Mouse (Mus musculus): ENCODE results near the gene Ppef2. TPM values are rescaled to one million over a fixed set of nuclear protein-coding genes. Genes with fewer than 3 reads are reported as not detected.
A peak's percentile ranks its signal among the peaks of the same experiment; 100 is the strongest.

Gene Ppef2
- polyA plus RNA-seq (2016; fragmentation: Nextera tagmentation; extraction: Ambion mirVana), result 0.16 and 0.22 TPM in 2 replicates

DNA sequence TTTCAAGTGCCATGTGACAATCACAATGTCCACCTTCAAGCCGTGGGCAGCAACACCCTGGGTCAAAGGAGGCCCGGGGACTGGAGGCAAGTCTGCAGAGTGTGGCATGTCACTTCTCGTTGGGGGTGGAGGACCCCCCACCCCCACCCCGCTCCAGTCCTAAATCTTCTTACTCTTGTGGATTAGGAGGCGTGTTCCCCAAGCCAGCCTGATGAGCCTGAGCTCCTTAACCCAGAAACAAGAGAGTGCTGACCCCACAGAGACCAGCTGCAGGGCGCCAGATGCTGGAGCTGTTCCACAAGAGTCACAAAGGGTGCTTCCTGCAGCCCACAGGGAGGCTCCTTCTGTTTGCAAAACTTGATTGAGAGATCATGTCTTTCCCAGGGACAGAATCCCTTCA is at the start of gene Ppef2:
Gene Ppef2, minus strand, starts transcription at position 61 of the 400 bp plus-strand sequence.
- Histone ChIP-seq H3K4me3 (no peak within 1 kb of the TSS), H3K36me3 (no peaks in the 10 kb centered on the region), H3K27ac (no peak within 1 kb of the TSS), H3K9me3 (no peaks in the 10 kb centered on the region), H3K4me1 (replicated peaks) (peaks cover 27% of the 10 kb centered on the region), H3K27me3 (ENCODE audit: insufficient read depth, poor library complexity, severe bottlenecking) (no peaks in the 10 kb centered on the region)
- no peak for DNase-seq (ENCODE audit: low spot score)
- WGBS, result 12% methylated on average over 6 of the region's 6 CpGs

DNA sequence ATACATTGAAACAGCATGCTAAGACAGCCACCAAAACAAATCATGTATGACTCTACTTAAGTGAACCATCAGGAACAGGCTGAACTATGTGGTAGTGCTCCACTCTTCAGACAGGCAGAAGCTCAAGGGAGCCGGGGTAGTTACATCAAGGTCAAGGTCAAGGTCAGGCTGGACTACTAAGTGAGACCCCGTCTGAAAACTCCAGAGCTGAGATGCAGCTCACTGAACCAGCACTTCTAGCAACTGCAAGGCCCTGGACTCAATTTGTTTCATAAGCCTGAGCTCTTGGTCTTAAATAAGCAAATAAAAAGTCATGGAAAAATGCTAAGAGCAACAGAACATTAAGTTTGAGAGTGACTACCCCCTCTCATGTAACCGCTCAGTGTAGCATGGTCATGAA is 48.2 kb upstream of the Ppef2 start:
- no peaks in the 10 kb centered on the region for H3K9me3 ChIP-seq
- peaks cover 12% of the 10 kb centered on the region for H3K4me1 ChIP-seq (replicated peaks)
- no peak for DNase-seq (ENCODE audit: low spot score)
- no peak overlapping the region for H3K4me3 ChIP-seq
- H3K27me3 ChIP-seq (ENCODE audit: insufficient read depth, poor library complexity, severe bottlenecking), result no peaks in the 10 kb centered on the region
- H3K27ac ChIP-seq, result no peak overlapping the region
- WGBS, result 87% methylated on average over 3 of the region's 3 CpGs
- H3K36me3 ChIP-seq, result peaks cover 80% of the 10 kb centered on the region

DNA sequence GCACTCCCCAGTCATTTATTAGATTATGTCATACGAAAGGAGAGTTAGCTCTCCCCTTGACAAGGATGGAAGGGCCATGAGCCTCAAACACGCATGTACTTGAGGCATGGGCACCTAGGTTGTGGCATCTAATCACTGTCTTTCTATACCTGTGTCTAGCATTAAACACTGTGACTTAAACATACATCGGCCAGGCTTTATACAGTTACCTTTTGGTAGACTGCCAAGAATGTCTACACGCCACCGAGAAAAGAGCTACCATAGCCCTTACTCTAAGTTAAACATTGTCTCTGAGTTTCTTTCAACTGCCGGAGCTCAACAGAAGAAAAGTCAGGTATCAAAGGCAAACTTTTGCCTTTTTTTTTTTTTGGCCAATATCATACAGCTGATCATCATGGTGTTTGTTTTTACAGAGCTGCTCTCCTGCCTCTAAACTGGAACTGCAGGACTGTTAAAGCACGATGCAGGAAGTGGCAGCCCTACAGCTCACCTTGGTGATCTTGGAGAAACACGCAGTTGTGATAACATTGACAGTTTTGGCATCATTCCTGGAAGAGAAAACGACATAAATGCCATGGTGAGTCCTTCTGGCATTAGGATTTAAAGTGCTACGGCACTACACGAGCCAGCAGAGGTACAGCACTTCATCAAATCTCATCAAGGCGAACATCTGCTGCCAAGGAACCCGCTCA is 46.2 kb upstream of the Ppef2 start:
- no peaks in the 10 kb centered on the region for H3K27me3 ChIP-seq (ENCODE audit: insufficient read depth, poor library complexity, severe bottlenecking)
- H3K27ac ChIP-seq, result no peak overlapping the region
- DNase-seq (ENCODE audit: low spot score), result no peak
- H3K4me1 ChIP-seq (replicated peaks), result no peaks in the 10 kb centered on the region
- H3K9me3 ChIP-seq, result no peaks in the 10 kb centered on the region
- no peak overlapping the region for H3K4me3 ChIP-seq
- 94% methylated on average over 13 of the region's 13 CpGs for WGBS
- peaks cover 97% of the 10 kb centered on the region for H3K36me3 ChIP-seq

DNA sequence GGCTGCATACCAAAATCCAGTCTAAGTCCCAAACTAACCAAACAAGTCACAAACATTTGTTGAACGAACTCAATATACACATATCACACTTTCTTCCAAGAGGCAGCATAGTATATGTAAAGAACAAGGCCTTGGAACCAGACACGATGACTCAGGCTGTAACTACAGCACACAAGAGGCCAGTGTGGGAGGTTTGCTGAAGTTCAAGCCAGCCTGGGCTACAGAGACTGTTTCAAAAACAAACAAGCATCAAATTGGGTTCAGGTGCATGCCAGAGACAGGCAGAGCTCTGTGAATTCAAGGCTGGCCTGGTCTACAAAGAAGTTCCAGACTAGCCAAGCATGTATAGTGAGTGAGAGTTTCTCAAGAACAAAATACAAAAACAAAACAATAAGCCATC is 38.4 kb upstream of the Ppef2 start:
- Histone ChIP-seq H3K4me1 (replicated peaks) (no peaks in the 10 kb centered on the region), H3K27me3 (ENCODE audit: insufficient read depth, poor library complexity, severe bottlenecking) (no peaks in the 10 kb centered on the region), H3K9me3 (no peaks in the 10 kb centered on the region), H3K4me3 (no peak overlapping the region), H3K27ac (no peak overlapping the region), H3K36me3 (peaks cover 99% of the 10 kb centered on the region)
- no peak for DNase-seq (ENCODE audit: low spot score)
- WGBS, result 92% methylated on average over 2 of the region's 2 CpGs

DNA sequence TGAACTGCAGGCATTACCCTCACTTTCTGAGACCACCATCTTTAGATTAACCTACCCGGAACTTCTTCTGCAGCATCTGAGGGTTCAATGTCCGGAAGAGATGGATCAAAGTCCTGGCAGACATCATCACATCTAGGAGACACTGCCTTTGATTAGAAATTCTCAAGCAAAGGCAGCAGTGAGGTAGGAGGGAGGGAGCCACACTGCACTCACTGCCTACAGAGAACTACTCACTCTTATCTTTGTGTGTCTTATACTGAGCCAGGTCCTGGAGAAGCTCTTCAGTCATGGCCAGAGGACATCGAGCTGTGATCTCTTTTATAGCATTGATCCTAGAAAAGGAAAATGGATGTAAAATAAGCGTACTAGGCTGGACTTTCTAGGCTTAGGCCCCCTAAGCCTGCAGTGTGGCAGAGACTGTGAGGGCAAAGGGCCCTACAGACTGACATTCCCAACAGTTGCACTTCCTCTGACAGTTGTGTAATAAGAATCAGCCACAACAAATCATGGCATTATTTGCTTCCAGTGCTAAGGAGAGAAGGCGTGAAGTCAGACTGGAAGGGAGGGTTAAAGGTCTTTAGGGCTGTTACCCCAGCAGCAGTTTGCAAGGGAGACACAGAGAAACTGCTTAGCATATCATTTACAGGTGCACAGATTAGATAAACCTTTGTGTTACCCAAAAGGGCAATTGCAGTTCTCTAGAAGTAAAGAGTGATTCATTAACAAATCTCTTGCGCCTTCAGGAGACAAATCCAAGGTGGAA is 35.8 kb upstream of the Ppef2 start:
- H3K9me3 ChIP-seq, result no peaks in the 10 kb centered on the region
- no peak overlapping the region for H3K27ac ChIP-seq
- WGBS, result 93% methylated on average over 6 of the region's 6 CpGs
- no peak overlapping the region for H3K4me3 ChIP-seq
- H3K4me1 ChIP-seq (replicated peaks), result no peaks in the 10 kb centered on the region
- no peaks in the 10 kb centered on the region for H3K27me3 ChIP-seq (ENCODE audit: insufficient read depth, poor library complexity, severe bottlenecking)
- H3K36me3 ChIP-seq, result peaks cover 100% of the 10 kb centered on the region
- no peak for DNase-seq (ENCODE audit: low spot score)

DNA sequence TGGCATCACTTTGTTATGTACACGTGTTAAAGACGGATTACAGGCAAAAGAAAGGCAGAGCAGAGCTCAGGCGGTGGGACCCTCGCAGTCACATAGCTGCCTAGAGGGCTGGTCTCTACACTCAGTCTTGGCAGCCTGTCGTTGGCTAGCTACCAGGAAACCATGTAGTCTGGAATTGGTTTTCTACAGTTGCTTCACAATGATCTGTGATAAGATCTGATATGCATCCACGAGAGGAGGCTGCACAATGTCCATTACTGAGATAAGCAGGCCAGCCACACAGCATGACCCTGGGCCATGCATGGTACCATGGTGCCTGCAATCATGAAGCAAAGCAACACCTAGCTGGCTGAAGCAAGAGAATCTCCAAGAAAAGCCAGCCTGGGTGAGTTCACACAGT is 31.8 kb upstream of the Ppef2 start:
- Histone ChIP-seq H3K4me1 (replicated peaks) (no peaks in the 10 kb centered on the region), H3K27me3 (ENCODE audit: insufficient read depth, poor library complexity, severe bottlenecking) (no peaks in the 10 kb centered on the region), H3K27ac (no peak overlapping the region), H3K36me3 (peaks cover 86% of the 10 kb centered on the region), H3K4me3 (no peak overlapping the region), H3K9me3 (no peaks in the 10 kb centered on the region)
- DNase-seq (ENCODE audit: low spot score), result no peak
- 92% methylated on average over 6 of the region's 6 CpGs for WGBS

DNA sequence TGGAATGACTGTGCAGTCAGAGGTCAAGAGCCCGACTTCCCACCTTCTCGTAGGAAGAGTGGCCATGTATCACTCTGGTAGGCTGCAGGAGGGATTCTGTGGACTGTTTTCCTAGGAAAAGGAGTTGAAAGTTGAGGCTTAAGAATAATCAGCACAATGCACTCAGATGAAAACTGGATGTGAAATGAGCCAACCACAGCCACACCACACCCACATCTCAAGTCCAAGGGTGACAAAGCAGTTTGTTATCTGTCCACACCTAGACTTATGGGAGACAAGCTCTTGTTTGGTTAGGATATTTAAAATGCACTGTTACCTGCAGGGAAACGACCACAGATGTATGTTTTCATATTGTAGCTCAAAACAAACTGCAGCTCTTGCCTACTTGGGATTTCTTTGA is 27.0 kb upstream of the Ppef2 start:
- no peak for DNase-seq (ENCODE audit: low spot score)
- Histone ChIP-seq H3K4me1 (replicated peaks) (peaks cover 10% of the 10 kb centered on the region; the same call in 1 of the 2 replicates), H3K9me3 (no peaks in the 10 kb centered on the region), H3K4me3 (no peak overlapping the region), H3K36me3 (peaks cover 38% of the 10 kb centered on the region), H3K27ac (no peak overlapping the region), H3K27me3 (ENCODE audit: insufficient read depth, poor library complexity, severe bottlenecking) (peaks cover 6% of the 10 kb centered on the region; the same call in 1 of the 2 replicates)
- WGBS, result 77% methylated on average over 3 of the region's 3 CpGs

DNA sequence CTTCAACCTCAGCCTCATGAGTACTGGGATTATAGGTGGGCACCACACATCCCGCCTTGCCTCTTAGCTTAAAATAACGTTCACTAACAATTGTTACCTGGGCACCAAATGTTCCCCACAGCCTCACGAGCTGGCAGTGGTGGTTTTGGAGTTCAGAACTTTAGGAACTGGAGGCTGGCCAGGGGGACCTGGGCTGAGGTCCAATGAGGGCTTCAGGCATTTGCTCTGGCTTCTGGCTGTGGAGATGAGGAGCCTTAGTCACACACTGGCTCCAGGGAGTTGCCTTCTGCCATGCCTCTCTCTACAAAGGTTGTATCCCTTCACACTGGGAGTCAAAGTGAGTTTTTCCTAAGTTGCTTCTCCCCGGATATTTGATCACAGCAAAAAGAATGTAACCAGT is 26.5 kb upstream of the Ppef2 start:
- DNase-seq (ENCODE audit: low spot score), result no peak
- Histone ChIP-seq H3K4me1 (replicated peaks) (peaks cover 12% of the 10 kb centered on the region; the same call in 1 of the 2 replicates), H3K4me3 (no peak overlapping the region), H3K27ac (no peak overlapping the region), H3K27me3 (ENCODE audit: insufficient read depth, poor library complexity, severe bottlenecking) (peaks cover 6% of the 10 kb centered on the region; the same call in 1 of the 2 replicates), H3K9me3 (no peaks in the 10 kb centered on the region), H3K36me3 (peaks cover 33% of the 10 kb centered on the region)
- whole genome bisulfite sequencing, result 81% methylated on average over 4 of the region's 4 CpGs

DNA sequence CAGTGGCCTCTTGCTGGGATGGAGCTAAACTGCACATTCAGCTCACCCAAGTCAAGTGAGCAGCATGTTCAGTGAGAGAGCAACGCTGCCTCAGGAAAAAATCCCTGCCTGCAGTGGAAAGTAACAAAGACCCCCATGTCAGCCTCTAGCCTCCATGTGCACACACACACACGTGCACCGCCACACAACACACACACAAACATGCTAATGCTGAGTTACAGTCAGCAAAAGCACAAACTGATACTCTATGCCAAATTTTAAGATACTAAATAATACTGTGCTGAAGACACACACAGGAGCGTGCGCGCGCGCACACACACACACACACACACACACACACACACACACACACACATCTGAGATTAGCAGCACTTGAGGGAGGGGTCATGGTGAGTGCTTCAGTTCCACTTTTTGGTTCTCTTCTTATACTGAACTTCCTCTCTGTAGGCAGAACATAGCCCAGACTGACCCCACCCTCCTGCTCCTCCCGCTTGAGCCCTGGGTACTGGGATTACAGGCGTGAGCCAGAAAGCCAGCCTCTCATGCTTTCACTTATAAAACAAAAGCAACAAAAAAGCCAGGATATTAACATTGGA is 23.0 kb upstream of the Ppef2 start:
- H3K27me3 ChIP-seq (ENCODE audit: insufficient read depth, poor library complexity, severe bottlenecking), result peaks cover 26% of the 10 kb centered on the region
- no peak overlapping the region for H3K4me3 ChIP-seq
- H3K27ac ChIP-seq, result no peak overlapping the region
- H3K4me1 ChIP-seq (replicated peaks), result peaks cover 12% of the 10 kb centered on the region; the same call in 1 of the 2 replicates
- DNase-seq (ENCODE audit: low spot score), result no peak
- H3K9me3 ChIP-seq, result no peaks in the 10 kb centered on the region
- H3K36me3 ChIP-seq, result no peaks in the 10 kb centered on the region
- WGBS, result 86% methylated on average over 10 of the region's 10 CpGs

DNA sequence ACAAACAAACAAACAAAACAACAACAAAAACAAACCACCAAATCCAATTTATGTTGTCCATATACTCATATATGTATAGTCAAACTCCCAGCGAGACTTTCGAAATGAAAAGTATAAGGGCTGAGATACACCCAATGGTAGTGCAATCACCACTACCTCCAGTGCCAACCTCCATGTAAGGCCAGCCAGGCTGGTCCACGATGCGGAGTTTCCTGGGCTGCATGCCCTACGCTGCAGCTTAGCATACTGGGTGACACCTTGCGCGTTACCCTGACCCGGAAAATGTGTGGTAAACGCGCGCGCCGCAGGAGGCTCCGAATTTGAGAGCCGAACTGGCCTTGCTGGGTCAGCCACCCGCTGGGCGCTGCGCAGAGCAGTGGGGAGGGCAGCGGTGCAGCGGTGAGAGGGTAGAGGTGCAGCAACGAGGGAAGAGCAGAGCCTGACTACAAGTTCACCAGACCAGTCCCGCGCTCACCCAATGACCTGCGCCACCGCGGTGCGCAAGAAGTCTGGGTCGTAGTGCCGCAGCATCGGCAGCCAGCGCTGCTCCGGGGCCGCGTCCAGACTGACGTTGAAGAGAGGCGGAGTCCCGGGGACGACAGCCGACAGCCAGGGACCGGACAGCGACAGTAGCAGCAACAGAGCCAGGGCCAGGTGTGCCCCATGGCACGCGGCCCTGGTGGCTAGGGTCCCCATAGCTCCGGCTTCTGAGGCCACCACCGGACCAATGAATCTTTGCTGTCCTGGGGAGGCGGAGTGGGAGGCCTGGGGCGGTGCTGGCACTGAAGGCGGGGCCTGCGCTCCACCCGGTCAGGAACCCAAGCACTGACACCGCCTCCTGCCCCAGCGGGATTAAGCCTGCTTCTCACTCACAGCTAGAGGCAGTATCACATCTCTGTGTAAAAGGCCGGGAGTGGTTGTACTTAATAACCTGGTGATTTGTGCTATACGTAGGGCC is 21.6 kb upstream of the Ppef2 start, which contains the start of gene Naaa:
Gene Naaa, minus strand, starts transcription at position 734 of the 958 bp plus-strand sequence.
- H3K4me1 ChIP-seq (replicated peaks), result peaks cover 12% of the 10 kb centered on the region; the same call in 1 of the 2 replicates
- peaks cover 26% of the 10 kb centered on the region for H3K27me3 ChIP-seq (ENCODE audit: insufficient read depth, poor library complexity, severe bottlenecking)
- peak within 1 kb of the TSS; percentile 78 for H3K27ac ChIP-seq
- H3K9me3 ChIP-seq, result no peaks in the 10 kb centered on the region
- H3K4me3 ChIP-seq, result peak within 1 kb of the TSS; percentile 69
- WGBS, result 3% methylated on average over 54 of the region's 54 CpGs
- DNase-seq (ENCODE audit: low spot score), result peak; percentile 79
- H3K36me3 ChIP-seq, result no peaks in the 10 kb centered on the region

DNA sequence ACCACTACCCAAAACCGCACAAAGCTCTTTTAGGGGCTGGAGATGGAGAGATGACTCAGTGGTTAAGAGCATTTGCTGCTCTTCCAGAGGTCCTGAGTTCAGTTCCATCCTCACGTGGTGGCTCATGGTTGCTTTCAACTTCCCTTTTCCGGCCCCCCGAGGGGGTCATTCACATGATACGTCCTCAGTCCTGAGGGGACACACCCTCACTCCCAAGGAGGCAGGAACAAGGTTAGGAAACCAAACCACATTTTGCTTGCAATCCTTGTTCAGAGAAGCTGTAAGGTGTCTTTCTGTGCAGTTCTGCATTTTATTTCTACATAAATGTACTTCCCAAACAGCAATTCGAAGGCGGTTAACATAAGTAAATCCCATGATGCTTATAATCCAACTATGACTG is 14.4 kb upstream of the Ppef2 start:
- Histone ChIP-seq H3K4me3 (no peak overlapping the region), H3K27me3 (ENCODE audit: insufficient read depth, poor library complexity, severe bottlenecking) (0 out of 2 replicates have a peak, but pooled peaks cover 4% of the 10 kb centered on the region), H3K4me1 (replicated peaks) (no peaks in the 10 kb centered on the region), H3K9me3 (no peaks in the 10 kb centered on the region), H3K27ac (no peak overlapping the region), H3K36me3 (no peaks in the 10 kb centered on the region)
- DNase-seq (ENCODE audit: low spot score), result no peak
- 84% methylated on average over 7 of the region's 7 CpGs for WGBS

DNA sequence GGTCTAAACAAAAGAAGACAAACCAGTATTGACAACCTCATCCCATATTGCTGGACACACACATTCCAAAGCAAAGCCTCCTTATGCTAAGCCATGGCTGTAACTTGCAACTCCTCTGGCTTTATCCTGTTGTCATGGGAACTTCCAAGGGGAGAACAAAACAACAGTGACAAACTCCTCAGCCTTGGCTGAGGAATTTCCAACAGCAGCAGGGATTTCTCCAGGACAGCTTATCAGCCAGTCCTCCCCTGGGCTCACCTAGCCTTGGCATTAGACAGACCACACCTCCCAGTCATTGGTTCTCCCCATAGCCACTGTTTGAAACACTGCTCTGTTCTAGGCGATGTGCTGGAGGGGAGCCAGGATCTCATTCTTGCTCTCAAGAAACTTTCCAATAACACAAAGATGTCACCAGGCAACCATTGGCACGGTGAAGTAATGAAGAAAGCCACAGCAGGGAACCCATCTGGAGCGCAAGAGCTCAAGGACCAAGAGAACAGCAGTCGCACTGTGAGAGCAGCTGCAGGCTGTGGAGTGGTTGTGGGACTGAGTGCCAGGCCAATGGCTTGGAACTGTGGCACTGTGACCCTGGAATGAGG is 7.8 kb upstream of the Ppef2 start:
- no peaks in the 10 kb centered on the region for H3K36me3 ChIP-seq
- H3K4me3 ChIP-seq, result no peak overlapping the region
- DNase-seq (ENCODE audit: low spot score), result peak; percentile 39
- H3K27ac ChIP-seq, result peak overlapping the region; percentile 54; the same call in 1 of the 2 replicates
- no peaks in the 10 kb centered on the region for H3K9me3 ChIP-seq
- H3K27me3 ChIP-seq (ENCODE audit: insufficient read depth, poor library complexity, severe bottlenecking), result no peaks in the 10 kb centered on the region
- 16% methylated on average over 4 of the region's 4 CpGs for WGBS
- H3K4me1 ChIP-seq (replicated peaks), result peaks cover 20% of the 10 kb centered on the region
